Mouse (Mus musculus): Measurements from ENCODE around the gene Prkcd. TPM values are rescaled to one million over a fixed set of nuclear protein-coding genes. Genes with fewer than 3 reads are reported as not detected.
"Not testable (repeated sequence)": the region's sequence is repeated elsewhere in the genome, so short reads cannot be mapped to it uniquely, and the experiment has no call there.

Gene Prkcd
- total RNA-seq, 2 experiments from 2014 or later, result 9.8 to 15.4 TPM

- intact Hi-C loops (cut with DNase I), result no loop called here
These were observed 41.9 kb downstream of the Prkcd start for GRCm38 (mm10) chr14:30584077-30584476.

GRCm38 (mm10) chr14:30581238-30581637, 44.8 kb downstream of the Prkcd start:
- intact Hi-C loops (cut with DNase I), result no loop called here
- no peak for DNase-seq (ENCODE audit: low spot score in 2 of 2)

More at GRCm38 (mm10) chr14:30584077-30584476, 41.9 kb downstream of the Prkcd start:
- DNase-seq (ENCODE audit: low spot score in 2 of 2), result no peak

GRCm38 (mm10) chr14:30579882-30580281, 46.1 kb downstream of the Prkcd start:
- DNase-seq (ENCODE audit: low spot score in 2 of 2), result no peak
- intact Hi-C loops (cut with DNase I), result no loop called here

- intact Hi-C loops (cut with DNase I), result no loop called here
- no peak for DNase-seq (ENCODE audit: low spot score in 2 of 2)
These were observed 46.8 kb downstream of the Prkcd start for GRCm38 (mm10) chr14:30579180-30579579.

- intact Hi-C loops (cut with DNase I); DNase-seq (ENCODE audit: low spot score in 2 of 2): not testable (repeated sequence)
These were observed 48.5 kb downstream of the Prkcd start for GRCm38 (mm10) chr14:30577303-30578062.

- intact Hi-C loops (cut with DNase I), result no loop called here
- no peak for DNase-seq (ENCODE audit: low spot score in 2 of 2)
These were observed 49.8 kb downstream of the Prkcd start for GRCm38 (mm10) chr14:30576260-30576659.

- intact Hi-C loops (cut with DNase I), result no loop called here
These were observed 50.2 kb downstream of the Prkcd start for GRCm38 (mm10) chr14:30575791-30576190.

GRCm38 (mm10) chr14:30573983-30574584, 51.9 kb downstream of the Prkcd start:
- peak; percentile 60 to 74 for DNase-seq (ENCODE audit: low spot score in 2 of 2)
- intact Hi-C loops (cut with DNase I), result no loop called here

More at GRCm38 (mm10) chr14:30575791-30576190, 50.2 kb downstream of the Prkcd start:
- DNase-seq (ENCODE audit: low spot score in 2 of 2), result no peak

GRCm38 (mm10) chr14:30573235-30573634, 52.8 kb downstream of the Prkcd start:
- intact Hi-C loops (cut with DNase I), result no loop called here
- DNase-seq (ENCODE audit: low spot score in 2 of 2), result no peak

GRCm38 (mm10) chr14:30572253-30572652, 53.8 kb downstream of the Prkcd start:
- no peak for DNase-seq (ENCODE audit: low spot score in 2 of 2)
- intact Hi-C loops (cut with DNase I), result no loop called here

- no peak for DNase-seq (ENCODE audit: low spot score in 2 of 2)
- intact Hi-C loops (cut with DNase I), result no loop called here
These were observed 55.7 kb downstream of the Prkcd start for GRCm38 (mm10) chr14:30570303-30570702.

- DNase-seq (ENCODE audit: low spot score in 2 of 2), result no peak
- intact Hi-C loops (cut with DNase I), result no loop called here
These were observed 58.0 kb downstream of the Prkcd start for GRCm38 (mm10) chr14:30568016-30568415.

GRCm38 (mm10) chr14:30566317-30566716, 59.7 kb downstream of the Prkcd start:
- DNase-seq (ENCODE audit: low spot score in 2 of 2), result no peak
- intact Hi-C loops (cut with DNase I), result no loop called here

GRCm38 (mm10) chr14:30564451-30564850, 61.6 kb downstream of the Prkcd start:
- intact Hi-C loops (cut with DNase I), result no loop called here
- peak; percentile 40 to 44 for DNase-seq (ENCODE audit: low spot score in 2 of 2)

- intact Hi-C loops (cut with DNase I), result no loop called here
- DNase-seq (ENCODE audit: low spot score in 2 of 2), result no peak
These were observed 63.7 kb downstream of the Prkcd start for GRCm38 (mm10) chr14:30562343-30562742.

GRCm38 (mm10) chr14:30561470-30562187, 64.4 kb downstream of the Prkcd start:
- intact Hi-C loops (cut with DNase I), result no loop called here
- no peak for DNase-seq (ENCODE audit: low spot score in 2 of 2)

- DNase-seq (ENCODE audit: low spot score in 2 of 2), result no peak
- intact Hi-C loops (cut with DNase I), result no loop called here
These were observed 65.1 kb downstream of the Prkcd start for GRCm38 (mm10) chr14:30560803-30561389.

GRCm38 (mm10) chr14:30559321-30559850, 66.6 kb downstream of the Prkcd start:
- no peak for DNase-seq (ENCODE audit: low spot score in 2 of 2)
- intact Hi-C loops (cut with DNase I), result no loop called here

GRCm38 (mm10) chr14:30557730-30558129, 68.3 kb downstream of the Prkcd start:
- no peak for DNase-seq (ENCODE audit: low spot score in 2 of 2)
- intact Hi-C loops (cut with DNase I), result no loop called here

- intact Hi-C loops (cut with DNase I), result no loop called here
- DNase-seq (ENCODE audit: low spot score in 2 of 2), result no peak
These were observed 69.4 kb downstream of the Prkcd start for GRCm38 (mm10) chr14:30556651-30557050.
